Mouse (Mus musculus) CH12.LX (cell line): ENCODE measurements around the gene Gm10203. TPM values are rescaled to one million over a fixed set of nuclear protein-coding genes. Genes with fewer than 3 reads are reported as not detected.
A peak's percentile ranks its signal among the peaks of the same experiment; 100 is the strongest.

Experiments
- DNase-seq: peaks from one replicate; pipeline ENCODE4 v3.0.0-alpha.2; 2013; ENCODE audit errors: extremely low read depth
- H3K27ac ChIP-seq: 2 replicates; pipeline ENCODE4 v1.5.1; 2012; ENCODE audit warnings: low read depth, mild to moderate bottlenecking, control low read depth, moderate library complexity; ENCODE audit not compliant: insufficient read depth
- H3K27me3 ChIP-seq: replicated peaks from 2 replicates; pipeline ENCODE3; 2012; ENCODE audit warnings: inconsistent platforms
- H3K36me3 ChIP-seq, 2 experiments: replicated peaks in 1 of 2; 2 replicates each; pipeline versions ENCODE3 to v1.6.1; 2012; ENCODE audit warnings: inconsistent platforms in 1 of 2, low read length in 1 of 2, mild to moderate bottlenecking in 1 of 2, mixed read lengths in 1 of 2, moderate library complexity in 1 of 2; ENCODE audit not compliant: control insufficient read depth in 1 of 2, insufficient read depth in 1 of 2
- H3K4me1 ChIP-seq, 2 experiments: 2 replicates each; pipeline ENCODE4 v1.6.1; 2012; ENCODE audit warnings: inconsistent platforms in 1 of 2, moderate library complexity in 1 of 2; ENCODE audit not compliant: insufficient read depth in 2 of 2, control insufficient read depth in 1 of 2
- H3K4me2 ChIP-seq: 2 replicates; pipeline ENCODE4 v1.6.1; 2012; ENCODE audit warnings: low read depth, mild to moderate bottlenecking, control low read depth; ENCODE audit not compliant: poor library complexity, insufficient read depth, severe bottlenecking
- H3K4me3 ChIP-seq, 3 experiments: fragments of 150-350 bp in 1 of 3; sonication (generic) in 1 of 3; replicated peaks in 1 of 3; 2 replicates each; pipeline versions ENCODE3 to v1.5.1; 2011 to 2012; ENCODE audit warnings: low read depth in 2 of 3, low read length in 2 of 3, mild to moderate bottlenecking in 2 of 3, moderate library complexity in 2 of 3, control low read depth in 1 of 3, improper control_type of control experiment in 1 of 3, inconsistent platforms in 1 of 3, mixed read lengths in 1 of 3; ENCODE audit not compliant: poor library complexity in 1 of 3
- H3K79me2 ChIP-seq: replicated peaks from 2 replicates; pipeline ENCODE4 v1.6.1; 2012; ENCODE audit warnings: mild to moderate bottlenecking, moderate library complexity; ENCODE audit not compliant: control insufficient read depth, poor library complexity, insufficient read depth, severe bottlenecking; ENCODE audit errors: extremely low read depth
- H3K9ac ChIP-seq: 2 replicates; pipeline ENCODE4 v1.6.1; 2012; ENCODE audit warnings: low read depth, mild to moderate bottlenecking, control low read depth, moderate library complexity; ENCODE audit not compliant: insufficient read depth
- H3K9me3 ChIP-seq: replicated peaks from 2 replicates; pipeline ENCODE3; 2012; ENCODE audit warnings: low read length, inconsistent platforms, mixed read lengths
- BHLHE40 ChIP-seq: IDR thresholded peaks from 2 replicates; pipeline ENCODE4 v1.6.1; 2011; ENCODE audit warnings: mild to moderate bottlenecking, low read depth, low read length, improper control_type of control experiment
- CHD1 ChIP-seq: IDR thresholded peaks from 2 replicates; pipeline ENCODE4 v1.6.1; 2012; ENCODE audit warnings: low read depth, low read length, improper control_type of control experiment, inconsistent platforms
- CTCF ChIP-seq, 2 experiments: IDR thresholded peaks in 1 of 2; conservative IDR thresholded peaks in 1 of 2; 2 replicates each; pipeline ENCODE4 v1.5.1; 2011 to 2012; ENCODE audit warnings: low read depth in 2 of 2, low read length in 2 of 2, improper control_type of control experiment in 1 of 2, inconsistent platforms in 1 of 2, mild to moderate bottlenecking in 1 of 2, moderate library complexity in 1 of 2
- ELF1 ChIP-seq: IDR thresholded peaks from 2 replicates; pipeline ENCODE4 v1.6.1; 2014; ENCODE audit warnings: low read depth, mild to moderate bottlenecking, inconsistent platforms, low read length, improper control_type of control experiment
- EP300 ChIP-seq: IDR thresholded peaks from 2 replicates; pipeline ENCODE4 v1.6.1; 2011; ENCODE audit warnings: low read length, improper control_type of control experiment
- HCFC1 ChIP-seq: IDR thresholded peaks from 2 replicates; pipeline ENCODE4 v1.6.1; 2012; ENCODE audit warnings: low read depth, mild to moderate bottlenecking, inconsistent platforms, low read length, improper control_type of control experiment
- IRF4 ChIP-seq: IDR thresholded peaks from 2 replicates; pipeline ENCODE4 v1.6.1; 2014; ENCODE audit warnings: low read depth, mild to moderate bottlenecking, inconsistent platforms, low read length, improper control_type of control experiment
- JUND ChIP-seq: conservative IDR thresholded peaks from 2 replicates; pipeline ENCODE4 v1.6.1; 2011; ENCODE audit warnings: low read depth, low read length, improper control_type of control experiment
- KAT2A ChIP-seq: IDR thresholded peaks from 2 replicates; pipeline ENCODE4 v1.6.1; 2012; ENCODE audit warnings: low read length, improper control_type of control experiment, inconsistent platforms; ENCODE audit not compliant: insufficient replicate concordance
- MAZ ChIP-seq: IDR thresholded peaks from 2 replicates; pipeline ENCODE4 v1.6.1; 2012; ENCODE audit warnings: low read depth, mild to moderate bottlenecking, inconsistent platforms, low read length, improper control_type of control experiment, moderate library complexity
- MEF2A ChIP-seq: IDR thresholded peaks from 2 replicates; pipeline ENCODE4 v1.6.1; 2014; ENCODE audit warnings: low read depth, mild to moderate bottlenecking, inconsistent platforms, low read length, improper control_type of control experiment, borderline replicate concordance
- MXI1 ChIP-seq: IDR thresholded peaks from 2 replicates; pipeline ENCODE4 v1.6.1; 2011; ENCODE audit warnings: mild to moderate bottlenecking, low read depth, low read length, improper control_type of control experiment
- NELFE ChIP-seq: IDR thresholded peaks from 2 replicates; pipeline ENCODE4 v1.6.1; 2011; ENCODE audit warnings: low read depth, low read length, improper control_type of control experiment
- NRF1 ChIP-seq: IDR thresholded peaks from 2 replicates; pipeline ENCODE4 v1.6.1; 2014; ENCODE audit warnings: low read depth, mild to moderate bottlenecking, inconsistent platforms, low read length, improper control_type of control experiment, moderate library complexity
- POLR2A ChIP-seq: IDR thresholded peaks from 2 replicates; pipeline ENCODE4 v1.6.1; 2011; ENCODE audit warnings: low read depth, mild to moderate bottlenecking, improper control_type of control experiment, low read length
- POLR2AphosphoS2 ChIP-seq: IDR thresholded peaks from 2 replicates; pipeline ENCODE4 v1.6.1; 2011; ENCODE audit warnings: low read depth, low read length, improper control_type of control experiment
- RAD21 ChIP-seq: IDR thresholded peaks from 2 replicates; pipeline ENCODE4 v1.6.1; 2011; ENCODE audit warnings: low read depth, mild to moderate bottlenecking, low read length, improper control_type of control experiment, moderate library complexity
- SIN3A ChIP-seq: IDR thresholded peaks from 2 replicates; pipeline ENCODE4 v1.6.1; 2012; ENCODE audit warnings: low read length, improper control_type of control experiment, inconsistent platforms
- SMC3 ChIP-seq: IDR thresholded peaks from 2 replicates; pipeline ENCODE4 v1.6.1; 2011; ENCODE audit warnings: low read depth, low read length, improper control_type of control experiment
- TBP ChIP-seq: conservative IDR thresholded peaks from 2 replicates; pipeline ENCODE4 v1.6.1; 2011; ENCODE audit warnings: low read depth, low read length, improper control_type of control experiment
- TCF12 ChIP-seq: IDR thresholded peaks from 2 replicates; pipeline ENCODE4 v1.6.1; 2014; ENCODE audit warnings: low read depth, mild to moderate bottlenecking, inconsistent platforms, low read length, improper control_type of control experiment
- UBTF ChIP-seq: IDR thresholded peaks from 2 replicates; pipeline ENCODE4 v1.6.1; 2012; ENCODE audit warnings: low read depth, mild to moderate bottlenecking, inconsistent platforms, low read length, improper control_type of control experiment, moderate library complexity
- USF1 ChIP-seq: IDR thresholded peaks from 2 replicates; pipeline ENCODE4 v1.6.1; 2014; ENCODE audit warnings: low read depth, mild to moderate bottlenecking, inconsistent platforms, low read length, improper control_type of control experiment
- USF2 ChIP-seq: conservative IDR thresholded peaks from 2 replicates; pipeline ENCODE4 v1.6.1; 2011; ENCODE audit warnings: low read depth, low read length, improper control_type of control experiment
- ZKSCAN1 ChIP-seq: IDR thresholded peaks from 2 replicates; pipeline ENCODE4 v1.6.1; 2012; ENCODE audit warnings: low read depth, inconsistent platforms, low read length, improper control_type of control experiment, borderline replicate concordance
- ZNF384 ChIP-seq: IDR thresholded peaks from 2 replicates; pipeline ENCODE4 v1.6.1; 2012; ENCODE audit warnings: low read depth, low read length, improper control_type of control experiment, inconsistent platforms
- dilution Hi-C: fragments of 300-500 bp; cut with MboI; formaldehyde crosslinking; loops from 2 replicates; pipeline ENCODE4 v1.14.3; 2020; ENCODE audit warnings: low sequenced_read_pairs; ENCODE audit not compliant: extremely low pct_unique_long_range_greater_than_20kb, extremely low pct_ligation_motif_present
- in situ Hi-C: fragments of 300-500 bp; cut with MboI; formaldehyde crosslinking; loops from 3 replicates; pipeline ENCODE4 v1.14.3; 2019; ENCODE audit warnings: low sequenced_read_pairs, low pct_ligation_motif_present, low pct_unique_long_range_greater_than_20kb, mixed read lengths
- polyA plus RNA-seq: library from polyadenylated mRNA; unstranded; fragments of >175 nt; gene quantifications from 2 replicates; pipeline ENCODE4 v1.2.1, GENCODE M21; 2012; ENCODE audit warnings: low read depth; ENCODE audit not compliant: insufficient read length
- total RNA-seq, 2 experiments: library from RNA; depleted of rRNA; stranded (reverse); fragments of 300-350 nt in 1 of 2; fragments of >200 nt in 1 of 2; gene quantifications; 2 replicates each; pipeline ENCODE4 v1.2.3; 2012 to 2014

Gm10203 gene
- total and polyA plus RNA-seq, 3 experiments, result not detected

GRCm38 (mm10) chr6:149141393-149142173 lies 11.6 kb downstream of the Gm10203 start:
- DNase-seq, result peak; percentile 95
- Histone ChIP-seq H3K36me3 (peaks cover 0 to 22% of the 10 kb centered on the region in 2 experiments), H3K27me3 (no peaks in the 10 kb centered on the region), H3K79me2 (0 out of 2 replicates have a peak, but pooled peaks cover 1% of the 10 kb centered on the region), H3K4me2 (peak overlapping the region; percentile 84), H3K9me3 (peaks cover 2% of the 10 kb centered on the region), H3K9ac (peak overlapping the region; percentile 91), H3K4me1 (peaks cover 10 to 25% of the 10 kb centered on the region in 2 experiments; a peak in 3 of 4 replicates), H3K4me3 (peak overlapping the region; percentile 77 to 95 (median 84)), H3K27ac (no peak overlapping the region)
- in situ Hi-C loops, result no loop called here
- dilution Hi-C loops, result no loop called here
- no peak for TF ChIP-seq NRF1
- peak; percentile 98 for TF ChIP-seq SIN3A
- TF ChIP-seq USF1, result no peak
- TF ChIP-seq JUND, result no peak
- no peak for TF ChIP-seq SMC3
- TF ChIP-seq CTCF (conservative IDR thresholded peaks at IDR 0.05 in 1 of 2, IDR thresholded peaks at IDR 0.05 in 1 of 2; ENCODE audit: low read depth in 2 of 2, low read length in 2 of 2), result no peak
- TF ChIP-seq TBP, result 0 out of 2 replicates have a peak, but pooled peaks have one; percentile 60
- peak; percentile 88 for TF ChIP-seq TCF12
- TF ChIP-seq ELF1, result peak; percentile 65; the same call in 1 of the 2 replicates
- TF ChIP-seq HCFC1, result peak; percentile 90
- TF ChIP-seq NELFE, result peak; percentile 58; the same call in 1 of the 2 replicates
- peak; percentile 76 for TF ChIP-seq IRF4
- peak; percentile 71 for TF ChIP-seq BHLHE40
- TF ChIP-seq ZKSCAN1, result no peak
- 0 out of 2 replicates have a peak, but pooled peaks have one; percentile 54 for TF ChIP-seq KAT2A
- no peak for TF ChIP-seq MAZ
- TF ChIP-seq ZNF384, result peak; percentile 72
- TF ChIP-seq MEF2A, result peak; percentile 53; the same call in 1 of the 2 replicates
- no peak for TF ChIP-seq UBTF
- TF ChIP-seq USF2, result no peak
- TF ChIP-seq MXI1, result peak; percentile 93
- no peak for TF ChIP-seq EP300
- TF ChIP-seq POLR2AphosphoS2, result no peak
- peak; percentile 58 for TF ChIP-seq POLR2A
- TF ChIP-seq RAD21, result no peak
- peak; percentile 43; the same call in 1 of the 2 replicates for TF ChIP-seq CHD1
